Mouse (Mus musculus) kidney, adult 2 months (tissue): ENCODE results near the gene Angptl7. TPM values are rescaled to one million over a fixed set of nuclear protein-coding genes. Genes with fewer than 3 reads are reported as not detected.

Experiments used
- DNase-seq: peaks from one replicate; pipeline ENCODE4 v3.0.0; 2021
- H3K27ac ChIP-seq: fragments of 200-500 bp; 2 replicates; pipeline ENCODE4 v1.5.1; 2012; ENCODE audit warnings: low read depth, low read length, control low read depth, inconsistent platforms; ENCODE audit not compliant: insufficient read depth
- H3K27me3 ChIP-seq: fragments of 200-500 bp; replicated peaks from 2 replicates; pipeline ENCODE4 v1.6.1; 2012; ENCODE audit warnings: mild to moderate bottlenecking, moderate library complexity, low read length, inconsistent platforms; ENCODE audit not compliant: control insufficient read depth, insufficient read depth
- H3K36me3 ChIP-seq: fragments of 200-500 bp; 2 replicates; pipeline ENCODE4 v1.6.1; 2012; ENCODE audit warnings: mild to moderate bottlenecking, moderate library complexity, low read length, inconsistent platforms; ENCODE audit not compliant: control insufficient read depth, insufficient read depth
- H3K4me1 ChIP-seq: fragments of 200-500 bp; 2 replicates; pipeline ENCODE4 v1.6.1; 2011; ENCODE audit warnings: low read length; ENCODE audit not compliant: control insufficient read depth, insufficient read depth
- H3K4me3 ChIP-seq: fragments of 200-500 bp; 2 replicates; pipeline ENCODE4 v1.5.1; 2011; ENCODE audit warnings: mild to moderate bottlenecking, low read depth, low read length, control low read depth; ENCODE audit not compliant: insufficient read depth
- CTCF ChIP-seq: fragments of 200-500 bp; conservative IDR thresholded peaks from 2 replicates; pipeline ENCODE4 v1.5.1; 2011; ENCODE audit warnings: low read depth, mild to moderate bottlenecking, control low read depth, low read length, moderate library complexity, mixed read lengths; ENCODE audit not compliant: insufficient read depth, insufficient read length
- POLR2A ChIP-seq: fragments of 200-500 bp; IDR thresholded peaks from one replicate; pipeline ENCODE4 v1.6.1; 2011; ENCODE audit warnings: low read depth, low read length, control low read depth
- WGBS: fragments of 180-500 bp; shearing (Covaris S2); methylation state at CpG from one replicate; pipeline ENCODE4 v1.1.7; 2018; 5-methylcytosine and 5-hydroxymethylcytosine counted together
- polyA plus RNA-seq: library from polyadenylated mRNA; depleted of rRNA; stranded (reverse); fragments of >200 nt; gene quantifications from 2 replicates; pipeline ENCODE4 v1.2.3, GENCODE M21; 2012; rRNA removed

The Angptl7 gene
- polyA plus RNA-seq, 1 experiment: 27.3 TPM

DNA sequence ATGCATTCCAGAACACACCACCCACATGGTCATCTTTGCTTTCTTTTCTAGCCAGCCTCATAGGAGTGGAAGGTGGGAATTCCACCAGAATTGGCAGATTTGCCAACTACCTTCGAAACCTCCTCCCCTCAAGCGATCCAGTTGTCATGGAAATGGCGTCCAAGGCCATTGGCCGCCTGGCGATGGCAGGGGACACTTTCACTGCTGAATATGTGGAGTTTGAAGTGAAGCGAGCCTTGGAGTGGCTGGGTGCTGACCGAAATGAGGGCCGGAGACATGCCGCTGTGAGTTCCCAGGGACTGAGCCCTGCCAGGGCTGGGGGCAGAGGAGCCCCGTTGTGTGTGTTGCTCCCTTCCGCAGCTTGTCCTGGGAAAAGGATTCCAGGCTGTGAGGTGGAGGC lies 46.6 kb downstream of the Angptl7 start:
- TF ChIP-seq CTCF (no peak), POLR2A (no peak)
- Histone ChIP-seq H3K27ac (no peak overlapping the region), H3K27me3 (no peaks in the 10 kb centered on the region), H3K4me1 (peaks cover 5% of the 10 kb centered on the region; the same call in 1 of the 2 replicates), H3K4me3 (no peak overlapping the region), H3K36me3 (peaks cover 21% of the 10 kb centered on the region)
- DNase-seq: no peak
- 94% methylated on average over 11 of the region's 11 CpGs for whole genome bisulfite sequencing

DNA sequence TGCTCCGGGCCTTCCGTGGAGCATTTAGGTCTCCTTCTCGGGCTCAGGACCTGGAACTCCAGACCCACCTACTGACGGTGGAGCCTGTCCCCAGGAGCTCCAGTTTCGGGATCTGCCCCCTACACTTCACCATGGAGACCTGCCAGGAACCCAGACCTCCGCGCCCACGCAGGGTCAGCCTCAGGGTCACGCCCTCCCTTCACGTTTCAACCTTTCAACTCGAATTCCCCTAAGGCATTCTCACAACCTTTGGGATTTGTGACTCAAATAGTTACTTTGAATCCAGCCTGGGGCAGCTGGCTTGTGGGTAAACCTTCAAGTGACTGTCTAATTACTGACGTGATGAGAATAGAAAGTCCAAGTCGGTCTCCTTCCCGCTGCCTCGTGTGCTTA lies 51.4 kb downstream of the Angptl7 start:
- DNase-seq: peak; percentile 59
- H3K4me3 ChIP-seq: peak overlapping the region; percentile 72
- peaks cover 6% of the 10 kb centered on the region; the same call in 1 of the 2 replicates for H3K36me3 ChIP-seq
- H3K27ac ChIP-seq: peak overlapping the region; percentile 49
- H3K4me1 ChIP-seq: peaks cover 12% of the 10 kb centered on the region
- TF ChIP-seq CTCF: no peak
- TF ChIP-seq POLR2A: no peak
- no peaks in the 10 kb centered on the region for H3K27me3 ChIP-seq
- under 1% methylated on average over 15 of the region's 15 CpGs for WGBS

DNA sequence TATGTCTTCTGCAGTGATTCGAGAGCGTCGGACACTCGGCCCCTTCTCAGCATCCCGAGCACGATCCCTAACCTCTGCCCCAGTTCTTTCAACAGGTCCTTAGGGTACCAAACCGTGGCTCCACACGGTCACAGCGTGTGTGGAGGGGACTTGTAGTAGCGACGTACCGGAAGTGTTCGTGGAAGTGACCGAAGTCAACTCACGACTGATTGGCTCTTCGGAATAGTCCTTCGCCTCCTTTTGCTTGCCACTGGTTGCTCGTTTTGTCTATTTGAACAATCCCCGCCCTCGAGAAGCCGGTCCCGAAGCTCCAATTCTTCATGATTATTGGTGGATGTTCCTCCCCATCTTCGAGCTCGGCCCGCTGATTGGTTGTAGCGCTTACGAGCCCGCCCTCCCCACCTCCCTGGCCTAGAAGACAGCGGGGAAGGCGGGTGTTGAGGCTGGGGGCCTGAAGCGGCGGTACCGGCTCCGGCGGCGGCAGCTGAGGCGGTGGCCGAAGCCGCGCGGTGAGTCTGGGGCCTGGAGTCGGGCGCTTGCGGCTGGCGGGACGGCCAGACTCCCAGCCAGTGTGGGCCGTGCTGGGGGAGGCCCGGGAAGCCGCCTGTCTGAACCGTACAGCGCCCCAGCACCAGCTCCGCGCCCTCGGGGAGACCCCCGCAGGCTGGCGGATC lies 51.9 kb downstream of the Angptl7 start, which contains the start of gene Mtor:
Gene Mtor, plus strand, starts transcription at position 433 of the 674 bp plus-strand sequence.
- TF ChIP-seq POLR2A: peak; percentile 18
- TF ChIP-seq CTCF: no peak
- Histone ChIP-seq H3K4me1 (peaks cover 15% of the 10 kb centered on the region), H3K4me3 (peak within 1 kb of the TSS; percentile 72), H3K27me3 (no peaks in the 10 kb centered on the region), H3K36me3 (peaks cover 2% of the 10 kb centered on the region; the same call in 1 of the 2 replicates), H3K27ac (peak within 1 kb of the TSS; percentile 53)
- WGBS: under 1% methylated on average over 56 of the region's 56 CpGs
- peak; percentile 99 for DNase-seq

Other genes with a start within 250 kb of the Angptl7 start
- 0.03 TPM in 2 replicates for gene Disp3, start 212.5 kb downstream of the Angptl7 start, polyA plus RNA-seq
- gene Ubiad1, start 55.7 kb downstream of the Angptl7 start, polyA plus RNA-seq: 50.8 and 61.6 TPM in 2 replicates
- gene Mtor, start 51.8 kb downstream of the Angptl7 start, polyA plus RNA-seq: 39.8 and 50.1 TPM in 2 replicates
- gene Exosc10, start 58.0 kb upstream of the Angptl7 start, polyA plus RNA-seq: 21.8 TPM in 2 replicates
- 33.1 and 33.9 TPM in 2 replicates for gene Srm, start 91.0 kb upstream of the Angptl7 start, polyA plus RNA-seq
- 1.7 and 2.7 TPM in 2 replicates for gene Masp2, start 102.1 kb upstream of the Angptl7 start, polyA plus RNA-seq
- gene Tardbp, start 126.6 kb upstream of the Angptl7 start, polyA plus RNA-seq: 67.3 and 93.3 TPM in 2 replicates
- 0.17 TPM in 1 of 2 replicates, not detected in the other for gene Gm572, start 142.9 kb upstream of the Angptl7 start, polyA plus RNA-seq